Mouse (Mus musculus): ENCODE data around the gene Pomt2. TPM values are rescaled to one million over a fixed set of nuclear protein-coding genes. Genes with fewer than 3 reads are reported as not detected.

Gene Pomt2
- polyA plus RNA-seq, 1 experiment from 2014 or later: 15.5 TPM

DNA sequence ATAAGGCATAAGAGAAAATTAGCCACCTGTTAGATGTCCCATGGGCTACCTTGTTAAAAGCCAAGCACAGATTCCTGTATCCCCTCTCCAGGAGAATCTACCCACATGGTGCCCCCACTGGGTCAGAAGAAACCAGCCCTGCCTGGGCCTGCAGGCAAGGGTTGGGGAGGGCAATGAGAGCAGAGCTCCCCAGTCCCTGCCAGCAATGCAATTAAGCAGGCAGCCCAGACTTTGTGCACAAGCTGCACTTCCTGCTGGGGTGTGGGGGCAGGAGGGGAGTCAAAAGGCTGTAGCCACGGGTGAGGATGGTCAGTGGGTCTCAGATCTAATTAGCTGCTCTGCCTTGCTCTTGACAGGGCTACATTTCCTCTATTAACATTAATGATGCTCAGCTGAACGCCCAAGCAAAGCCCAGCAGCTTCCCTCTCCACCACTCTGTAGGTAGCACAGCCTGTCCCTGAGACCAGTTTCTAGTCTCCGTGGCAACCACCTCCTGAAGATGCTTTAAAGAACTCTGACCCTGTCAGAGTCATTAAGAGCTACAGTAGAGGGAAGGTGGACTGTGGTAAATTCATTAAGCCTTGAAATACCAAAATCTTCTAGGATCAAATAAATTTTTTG lies 40.3 kb downstream of the Pomt2 start:
- H3K9me3 ChIP-seq: no peaks in the 10 kb centered on the region
- peaks cover 17% of the 10 kb centered on the region for H3K27me3 ChIP-seq (ENCODE audit: poor library complexity, severe bottlenecking)
- H3K36me3 ChIP-seq (replicated peaks): peaks cover 35% of the 10 kb centered on the region
- 0 out of 2 replicates have a peak overlapping the region, but pooled peaks have one; percentile 17 for H3K27ac ChIP-seq
- DNase-seq (ENCODE audit: extremely low spot score, low spot score): no peak
- no peak overlapping the region for H3K4me3 ChIP-seq
- peaks cover 9% of the 10 kb centered on the region for H3K4me1 ChIP-seq
- whole genome bisulfite sequencing: 25% methylated on average over 3 of the region's 3 CpGs

GRCm38 (mm10) chr12:87104796-87105195 lies 43.0 kb downstream of the Pomt2 start:
- H3K36me3 ChIP-seq (replicated peaks): peaks cover 13% of the 10 kb centered on the region
- H3K27me3 ChIP-seq (ENCODE audit: poor library complexity, severe bottlenecking): peaks cover 44% of the 10 kb centered on the region
- no peak for DNase-seq (ENCODE audit: extremely low spot score, low spot score)
- H3K4me3 ChIP-seq: no peak overlapping the region
- WGBS: 91% methylated on average over 4 of the region's 4 CpGs
- peaks cover 21% of the 10 kb centered on the region for H3K4me1 ChIP-seq
- no peak overlapping the region for H3K27ac ChIP-seq
- H3K9me3 ChIP-seq: no peaks in the 10 kb centered on the region

DNA sequence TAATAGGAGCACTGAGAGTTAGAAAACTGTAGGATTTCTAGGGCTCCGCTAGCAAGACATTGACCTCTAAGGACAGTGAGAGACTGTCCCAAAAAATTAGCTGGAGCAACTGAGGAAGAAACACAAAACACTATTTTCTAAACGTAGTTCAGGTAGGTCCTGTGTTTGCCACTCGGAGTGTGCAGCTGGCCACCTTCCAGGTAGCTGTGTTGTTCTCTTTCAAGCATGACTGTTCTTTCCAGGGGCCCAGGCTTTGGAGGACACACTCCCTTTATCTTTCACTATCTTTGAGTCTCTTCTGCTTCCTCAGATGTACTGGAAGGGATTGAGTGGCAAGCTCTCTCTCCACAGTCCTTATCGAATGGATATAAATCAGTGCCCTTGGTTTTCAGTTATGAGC lies 44.3 kb downstream of the Pomt2 start:
- 95% methylated on average over 4 of the region's 4 CpGs for WGBS
- H3K4me1 ChIP-seq: peaks cover 21% of the 10 kb centered on the region
- H3K9me3 ChIP-seq: no peaks in the 10 kb centered on the region
- H3K27me3 ChIP-seq (ENCODE audit: poor library complexity, severe bottlenecking): peaks cover 47% of the 10 kb centered on the region
- DNase-seq (ENCODE audit: extremely low spot score, low spot score): no peak
- no peak overlapping the region for H3K27ac ChIP-seq
- 0 out of 2 replicates have a peak, but pooled peaks cover 4% of the 10 kb centered on the region for H3K36me3 ChIP-seq (replicated peaks)
- H3K4me3 ChIP-seq: no peak overlapping the region

DNA sequence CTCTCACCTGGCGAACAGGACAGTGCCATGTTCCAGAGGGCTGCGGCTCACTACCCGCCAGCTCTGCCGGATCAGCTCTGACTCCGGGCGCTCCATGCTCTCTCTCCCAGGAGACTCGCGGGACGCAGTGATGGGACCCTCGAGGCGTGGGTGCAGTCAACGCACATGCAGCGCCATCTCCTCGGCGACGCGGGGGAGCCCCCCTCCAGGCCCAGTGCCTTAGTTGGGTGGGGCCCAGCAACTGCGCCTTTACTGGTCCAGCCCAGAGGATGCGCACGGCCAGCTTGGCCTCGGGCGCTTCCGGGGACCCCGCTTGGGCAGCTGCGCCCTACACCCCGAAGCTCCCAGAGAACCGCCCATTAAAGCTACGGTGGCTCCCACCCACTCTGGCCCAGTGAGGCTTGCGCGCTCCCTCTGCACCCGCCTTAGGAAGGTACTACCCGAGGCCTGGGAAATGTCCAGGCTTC lies 45.6 kb downstream of the Pomt2 start, which contains the start of gene Ngb:
Gene Ngb, minus strand, starts transcription at position 375 of the 467 bp plus-strand sequence.
- DNase-seq (ENCODE audit: extremely low spot score, low spot score): no peak
- peak within 1 kb of the TSS; percentile 44 for H3K4me3 ChIP-seq
- no peak within 1 kb of the TSS for H3K27ac ChIP-seq
- H3K36me3 ChIP-seq (replicated peaks): no peaks in the 10 kb centered on the region
- WGBS: 4% methylated on average over 32 of the region's 32 CpGs
- H3K27me3 ChIP-seq (ENCODE audit: poor library complexity, severe bottlenecking): peaks cover 47% of the 10 kb centered on the region
- peaks cover 16% of the 10 kb centered on the region for H3K4me1 ChIP-seq
- H3K9me3 ChIP-seq: no peaks in the 10 kb centered on the region

GRCm38 (mm10) chr12:87100331-87100730 lies 47.4 kb downstream of the Pomt2 start:
- WGBS: 90% methylated on average over 4 of the region's 4 CpGs
- peaks cover 15% of the 10 kb centered on the region for H3K4me1 ChIP-seq

DNA sequence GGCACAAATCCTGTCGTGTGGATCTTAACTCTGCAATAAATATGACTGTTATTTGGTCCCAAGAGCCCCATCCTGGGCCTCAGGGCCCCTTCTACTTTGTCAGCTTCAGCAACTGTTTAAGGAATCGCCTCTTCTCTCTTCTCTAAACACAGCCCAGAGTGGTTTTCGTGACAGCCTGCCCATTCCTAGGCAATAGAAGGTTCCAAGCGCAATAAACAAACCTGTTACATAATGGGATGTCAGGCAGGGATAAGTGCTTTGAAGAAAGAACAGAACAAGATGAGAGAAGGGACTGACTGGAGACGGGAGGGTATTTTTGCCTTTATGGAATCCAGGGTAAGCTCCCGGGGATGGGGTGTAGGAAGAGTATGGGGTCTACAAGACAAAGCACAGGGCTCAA lies 54.1 kb downstream of the Pomt2 start:
- 79% methylated on average over 6 of the region's 6 CpGs for WGBS
- no peaks in the 10 kb centered on the region for H3K9me3 ChIP-seq
- no peak overlapping the region for H3K27ac ChIP-seq
- no peaks in the 10 kb centered on the region for H3K36me3 ChIP-seq (replicated peaks)
- no peak overlapping the region for H3K4me3 ChIP-seq
- DNase-seq (ENCODE audit: extremely low spot score, low spot score): no peak
- H3K27me3 ChIP-seq (ENCODE audit: poor library complexity, severe bottlenecking): no peaks in the 10 kb centered on the region
- H3K4me1 ChIP-seq: peaks cover 3% of the 10 kb centered on the region; the same call in 1 of the 2 replicates

More at GRCm38 (mm10) chr12:87100331-87100730, 47.4 kb downstream of the Pomt2 start:
- no peaks in the 10 kb centered on the region for H3K36me3 ChIP-seq (replicated peaks)
- H3K9me3 ChIP-seq: no peaks in the 10 kb centered on the region
- DNase-seq (ENCODE audit: extremely low spot score, low spot score): no peak
- peaks cover 47% of the 10 kb centered on the region for H3K27me3 ChIP-seq (ENCODE audit: poor library complexity, severe bottlenecking)
- no peak overlapping the region for H3K4me3 ChIP-seq
- no peak overlapping the region for H3K27ac ChIP-seq

- H3K36me3 ChIP-seq (replicated peaks): no peaks in the 10 kb centered on the region
- 77% methylated on average over 4 of the region's 4 CpGs for WGBS
- H3K27ac ChIP-seq: no peak overlapping the region
- H3K9me3 ChIP-seq: no peaks in the 10 kb centered on the region
- no peak for DNase-seq (ENCODE audit: extremely low spot score, low spot score)
- no peaks in the 10 kb centered on the region for H3K27me3 ChIP-seq (ENCODE audit: poor library complexity, severe bottlenecking)
- H3K4me3 ChIP-seq: no peak overlapping the region
- peaks cover 3% of the 10 kb centered on the region; the same call in 1 of the 2 replicates for H3K4me1 ChIP-seq
Measured at GRCm38 (mm10) chr12:87093249-87093648, 54.5 kb downstream of the Pomt2 start.

DNA sequence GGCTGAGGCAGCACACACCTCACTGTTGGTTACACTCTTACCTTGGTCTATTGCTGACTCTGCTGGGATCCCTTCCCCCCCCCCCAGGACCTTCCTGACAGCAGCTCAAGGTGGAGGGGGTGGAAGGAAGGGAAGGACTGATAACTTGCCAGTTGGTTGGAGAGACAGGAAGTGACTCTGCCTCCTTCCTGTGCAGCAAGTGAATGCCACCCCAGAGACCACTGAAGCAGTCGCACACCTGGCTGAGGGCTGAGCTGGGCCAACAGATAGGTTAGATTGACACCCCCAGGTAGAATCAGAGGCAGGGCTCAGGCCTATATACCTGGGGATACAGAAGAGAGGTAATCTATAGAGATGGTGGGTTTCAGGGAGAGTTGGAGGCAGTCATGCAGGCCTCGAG lies 55.9 kb downstream of the Pomt2 start:
- Histone ChIP-seq H3K9me3 (no peaks in the 10 kb centered on the region), H3K4me1 (peaks cover 5% of the 10 kb centered on the region; the same call in 1 of the 2 replicates), H3K27me3 (ENCODE audit: poor library complexity, severe bottlenecking) (no peaks in the 10 kb centered on the region), H3K27ac (no peak overlapping the region), H3K4me3 (no peak overlapping the region), H3K36me3 (replicated peaks) (no peaks in the 10 kb centered on the region)
- 82% methylated on average over 2 of the region's 2 CpGs for WGBS
- DNase-seq (ENCODE audit: extremely low spot score, low spot score): no peak

DNA sequence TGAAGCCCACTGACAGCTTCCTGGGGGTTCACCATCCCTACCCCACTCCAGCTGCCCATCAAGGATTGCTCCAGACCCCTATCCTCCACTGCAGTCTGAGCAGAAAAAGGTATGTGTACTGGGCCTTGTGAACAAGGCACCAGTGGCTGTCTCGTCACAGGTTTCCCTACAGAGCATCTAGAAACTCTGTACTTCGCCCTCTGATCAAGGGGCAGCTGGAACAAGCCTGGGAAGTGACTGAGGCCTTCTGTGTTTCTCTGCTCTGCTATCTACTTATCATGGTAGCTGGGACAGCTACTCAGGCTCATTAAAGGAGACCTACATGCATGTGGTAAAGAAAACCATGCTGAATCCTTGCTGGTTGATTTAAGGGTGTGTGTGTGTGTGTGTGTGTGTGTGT lies 58.1 kb downstream of the Pomt2 start:
- Histone ChIP-seq H3K9me3 (no peaks in the 10 kb centered on the region), H3K4me1 (0 out of 2 replicates have a peak, but pooled peaks cover 2% of the 10 kb centered on the region), H3K27me3 (ENCODE audit: poor library complexity, severe bottlenecking) (no peaks in the 10 kb centered on the region), H3K27ac (no peak overlapping the region), H3K4me3 (no peak overlapping the region), H3K36me3 (replicated peaks) (no peaks in the 10 kb centered on the region)
- no peak for DNase-seq (ENCODE audit: extremely low spot score, low spot score)
- 80% methylated on average over 2 of the region's 2 CpGs for WGBS

- Histone ChIP-seq H3K4me3 (no peak overlapping the region), H3K9me3 (no peaks in the 10 kb centered on the region), H3K36me3 (replicated peaks) (no peaks in the 10 kb centered on the region), H3K27ac (no peak overlapping the region), H3K27me3 (ENCODE audit: poor library complexity, severe bottlenecking) (no peaks in the 10 kb centered on the region), H3K4me1 (0 out of 2 replicates have a peak, but pooled peaks cover 2% of the 10 kb centered on the region)
- no peak for DNase-seq (ENCODE audit: extremely low spot score, low spot score)
- 67% methylated on average over 4 of the region's 4 CpGs for WGBS
Measured at GRCm38 (mm10) chr12:87089255-87089654, 58.5 kb downstream of the Pomt2 start.

DNA sequence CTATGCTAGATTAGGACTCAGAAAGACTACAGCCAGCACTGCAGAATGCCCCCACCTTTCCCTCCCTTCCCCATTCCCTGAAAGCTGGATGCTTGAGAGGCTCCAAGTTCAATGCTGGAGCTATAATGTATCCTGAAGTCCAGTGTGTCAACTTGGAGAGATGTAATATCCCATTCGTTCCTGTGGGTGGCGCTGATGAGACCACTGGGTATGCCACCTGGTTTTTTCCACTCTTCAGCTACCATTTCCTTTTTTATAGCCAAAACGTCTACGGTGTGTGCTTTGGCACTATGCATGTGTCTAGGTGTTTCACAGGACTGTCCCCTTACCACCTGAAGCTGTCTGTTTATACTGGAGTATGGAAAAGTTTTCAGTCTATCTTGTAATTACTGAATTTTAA lies 59.4 kb downstream of the Pomt2 start:
- 0 out of 2 replicates have a peak, but pooled peaks cover 2% of the 10 kb centered on the region for H3K4me1 ChIP-seq
- no peak overlapping the region for H3K27ac ChIP-seq
- 53% methylated on average over 4 of the region's 4 CpGs for WGBS
- H3K36me3 ChIP-seq (replicated peaks): no peaks in the 10 kb centered on the region
- no peaks in the 10 kb centered on the region for H3K27me3 ChIP-seq (ENCODE audit: poor library complexity, severe bottlenecking)
- no peak for DNase-seq (ENCODE audit: extremely low spot score, low spot score)
- H3K4me3 ChIP-seq: no peak overlapping the region
- H3K9me3 ChIP-seq: no peaks in the 10 kb centered on the region

GRCm38 (mm10) chr12:87087236-87087635 lies 60.5 kb downstream of the Pomt2 start:
- H3K27me3 ChIP-seq (ENCODE audit: poor library complexity, severe bottlenecking): no peaks in the 10 kb centered on the region
- H3K9me3 ChIP-seq: no peaks in the 10 kb centered on the region
- no peak overlapping the region for H3K4me3 ChIP-seq
- no peak for DNase-seq (ENCODE audit: extremely low spot score, low spot score)
- H3K4me1 ChIP-seq: 0 out of 2 replicates have a peak, but pooled peaks cover 2% of the 10 kb centered on the region
- H3K36me3 ChIP-seq (replicated peaks): no peaks in the 10 kb centered on the region
- 62% methylated on average over 7 of the region's 7 CpGs for WGBS
- H3K27ac ChIP-seq: no peak overlapping the region

- Histone ChIP-seq H3K36me3 (replicated peaks) (no peaks in the 10 kb centered on the region), H3K27ac (no peak overlapping the region), H3K4me1 (0 out of 2 replicates have a peak, but pooled peaks cover 2% of the 10 kb centered on the region), H3K4me3 (no peak overlapping the region), H3K27me3 (ENCODE audit: poor library complexity, severe bottlenecking) (no peaks in the 10 kb centered on the region), H3K9me3 (no peaks in the 10 kb centered on the region)
- whole genome bisulfite sequencing: 83% methylated on average over 8 of the region's 8 CpGs
- DNase-seq (ENCODE audit: extremely low spot score, low spot score): no peak
Measured at GRCm38 (mm10) chr12:87082797-87083196, 65.0 kb downstream of the Pomt2 start.

Measured in forebrain, embryonic 10.5 days (tissue).